Mouse (Mus musculus) MEL (cell line): ENCODE measurements around the gene Mroh2a.

Experiments
- CHD2 ChIP-seq: IDR thresholded peaks from 2 replicates; pipeline ENCODE4 v1.6.1; 2011; ENCODE audit warnings: low read length, improper control_type of control experiment
- CTCF ChIP-seq, 3 experiments: IDR thresholded peaks in 2 of 3; conservative IDR thresholded peaks in 1 of 3; 2 replicates each; pipeline ENCODE4 v1.5.1; 2011 to 2012; ENCODE audit warnings: low read length in 3 of 3, low read depth in 2 of 3, mild to moderate bottlenecking in 2 of 3, improper control_type of control experiment in 1 of 3, inconsistent platforms in 1 of 3, mixed read lengths in 1 of 3, moderate library complexity in 1 of 3; ENCODE audit not compliant: control insufficient read depth in 1 of 3, insufficient read depth in 1 of 3, poor library complexity in 1 of 3, severe bottlenecking in 1 of 3
- GABPA ChIP-seq: IDR thresholded peaks from 2 replicates; pipeline ENCODE4 v1.6.1; 2012; ENCODE audit warnings: low read depth, mild to moderate bottlenecking, inconsistent platforms, low read length, improper control_type of control experiment, moderate library complexity
- POLR2A ChIP-seq, 2 experiments: IDR thresholded peaks; 2 replicates each; pipeline ENCODE4 v1.6.1; 2011 to 2012; ENCODE audit warnings: low read length in 2 of 2, mild to moderate bottlenecking in 2 of 2, control low read depth in 1 of 2, improper control_type of control experiment in 1 of 2, low read depth in 1 of 2, moderate library complexity in 1 of 2; ENCODE audit not compliant: control insufficient read depth in 1 of 2, insufficient read depth in 1 of 2, poor library complexity in 1 of 2

- TF ChIP-seq CHD2 (no peak), CTCF (IDR thresholded peaks at IDR 0.05 in 2 of 3, conservative IDR thresholded peaks at IDR 0.05 in 1 of 3; ENCODE audit: control insufficient read depth in 1 of 3, insufficient read depth in 1 of 3, low read depth in 2 of 3, low read length in 3 of 3, poor library complexity in 1 of 3, severe bottlenecking in 1 of 3) (no peak), GABPA (no peak), POLR2A (IDR thresholded peaks at IDR 0.05; ENCODE audit: control insufficient read depth in 1 of 2, insufficient read depth in 1 of 2, low read depth in 1 of 2, low read length in 2 of 2, poor library complexity in 1 of 2) (no peak)
These were observed 83.6 kb downstream of the Mroh2a start for GRCm38 (mm10) chr1:88310349-88310748.
